Mouse (Mus musculus) spleen, adult 2 months (tissue): Measurements from ENCODE around the gene Stab1. TPM values are rescaled to one million over a fixed set of nuclear protein-coding genes. Genes with fewer than 3 reads are reported as not detected.

ENCODE experiments used
- DNase-seq, 2 experiments: peaks; one replicate each; pipeline versions ENCODE4 v3.0.0 to v3.0.0-alpha.2; 2012 to 2021; ENCODE audit warnings: low spot score in 2 of 2, low read depth in 1 of 2
- H3K27ac ChIP-seq: fragments of 200-500 bp; 2 replicates; pipeline ENCODE4 v1.5.1; 2012; ENCODE audit warnings: low read length, inconsistent platforms; ENCODE audit not compliant: insufficient read depth
- H3K27me3 ChIP-seq: fragments of 200-500 bp; 2 replicates; pipeline ENCODE4 v1.6.1; 2012; ENCODE audit warnings: mild to moderate bottlenecking, moderate library complexity, low read length, inconsistent platforms; ENCODE audit not compliant: control insufficient read depth, insufficient read depth
- H3K36me3 ChIP-seq: fragments of 200-500 bp; 2 replicates; pipeline ENCODE4 v1.6.1; 2012; ENCODE audit warnings: mild to moderate bottlenecking, low read length, inconsistent platforms; ENCODE audit not compliant: control insufficient read depth, insufficient read depth
- H3K4me1 ChIP-seq: fragments of 200-500 bp; 2 replicates; pipeline ENCODE4 v1.6.1; 2011; ENCODE audit warnings: inconsistent platforms; ENCODE audit not compliant: control insufficient read depth, insufficient read depth, insufficient read length
- H3K4me3 ChIP-seq: fragments of 200-500 bp; 2 replicates; pipeline ENCODE4 v1.5.1; 2011; ENCODE audit warnings: mild to moderate bottlenecking, inconsistent platforms; ENCODE audit not compliant: insufficient read depth, insufficient read length; ENCODE audit errors: extremely low read depth
- CTCF ChIP-seq: fragments of 200-500 bp; IDR thresholded peaks from 2 replicates; pipeline ENCODE4 v1.5.1; 2011; ENCODE audit warnings: mild to moderate bottlenecking, inconsistent platforms; ENCODE audit not compliant: insufficient read depth, insufficient read length, insufficient replicate concordance; ENCODE audit errors: extremely low read depth
- POLR2A ChIP-seq: fragments of 200-500 bp; IDR thresholded peaks from 2 replicates; pipeline ENCODE4 v1.6.1; 2011; ENCODE audit warnings: low read depth, low read length, inconsistent platforms
- WGBS: fragments of 180-500 bp; shearing (Covaris S2); methylation state at CpG from one replicate; pipeline ENCODE4 v1.1.7; 2018; 5-methylcytosine and 5-hydroxymethylcytosine counted together
- polyA plus RNA-seq: library from polyadenylated mRNA; depleted of rRNA; stranded (reverse); fragments of >200 nt; gene quantifications from 2 replicates; pipeline ENCODE4 v1.2.3, GENCODE M21; 2012

Gene Stab1
- polyA plus RNA-seq, 1 experiment, result 44.3 TPM

- H3K4me3 ChIP-seq, result no peak overlapping the region
- no peak for TF ChIP-seq POLR2A
- no peak for TF ChIP-seq CTCF
- no peak overlapping the region for H3K27ac ChIP-seq
- DNase-seq, result no peak
- no peaks in the 10 kb centered on the region for H3K27me3 ChIP-seq
- 94% methylated on average over 5 of the region's 5 CpGs for WGBS
- H3K4me1 ChIP-seq, result no peaks in the 10 kb centered on the region
- peaks cover 67% of the 10 kb centered on the region for H3K36me3 ChIP-seq
These were observed 9.3 kb upstream of the Stab1 start for GRCm38 (mm10) chr14:31177715-31178114.

DNA sequence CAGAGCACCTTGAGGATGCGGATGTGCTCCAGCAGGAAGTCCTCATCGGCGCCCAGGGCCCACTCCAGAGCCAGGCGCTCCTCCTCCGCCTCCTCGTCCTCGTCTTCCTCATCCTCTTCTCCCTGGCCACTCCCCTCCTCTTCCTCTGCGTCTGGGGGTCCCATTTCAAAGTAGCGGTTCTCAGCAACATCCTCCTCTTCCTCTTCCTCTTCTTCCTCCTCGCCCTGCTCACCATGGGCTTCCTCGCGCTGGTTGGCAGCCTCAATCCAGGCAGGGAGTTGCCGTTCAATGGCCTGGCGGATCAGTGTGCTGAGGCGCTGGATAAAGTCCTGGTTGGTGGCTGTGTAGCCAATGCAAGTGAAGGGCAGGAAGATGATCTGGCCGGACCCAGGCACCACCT is 8.8 kb upstream of the Stab1 start:
- Histone ChIP-seq H3K27ac (no peak overlapping the region), H3K27me3 (no peaks in the 10 kb centered on the region), H3K4me1 (no peaks in the 10 kb centered on the region), H3K4me3 (no peak overlapping the region), H3K36me3 (peaks cover 68% of the 10 kb centered on the region)
- TF ChIP-seq CTCF (no peak), POLR2A (no peak)
- no peak for DNase-seq
- 86% methylated on average over 16 of the region's 16 CpGs for WGBS

- 94% methylated on average over 7 of the region's 7 CpGs for WGBS
- H3K4me1 ChIP-seq, result no peaks in the 10 kb centered on the region
- H3K36me3 ChIP-seq, result peaks cover 61% of the 10 kb centered on the region
- TF ChIP-seq POLR2A (no peak), CTCF (no peak)
- no peak for DNase-seq
- no peak overlapping the region for H3K27ac ChIP-seq
- H3K27me3 ChIP-seq, result no peaks in the 10 kb centered on the region
- H3K4me3 ChIP-seq, result no peak overlapping the region
These were observed 5.1 kb upstream of the Stab1 start for GRCm38 (mm10) chr14:31173537-31173936.

- Histone ChIP-seq H3K36me3 (peaks cover 59% of the 10 kb centered on the region), H3K27me3 (no peaks in the 10 kb centered on the region), H3K4me3 (no peak overlapping the region), H3K4me1 (no peaks in the 10 kb centered on the region), H3K27ac (no peak overlapping the region)
- no peak for TF ChIP-seq POLR2A
- TF ChIP-seq CTCF, result no peak
- no peak for DNase-seq
- WGBS, result 89% methylated on average over 18 of the region's 18 CpGs
These were observed 4.5 kb upstream of the Stab1 start for GRCm38 (mm10) chr14:31172781-31173455.

DNA sequence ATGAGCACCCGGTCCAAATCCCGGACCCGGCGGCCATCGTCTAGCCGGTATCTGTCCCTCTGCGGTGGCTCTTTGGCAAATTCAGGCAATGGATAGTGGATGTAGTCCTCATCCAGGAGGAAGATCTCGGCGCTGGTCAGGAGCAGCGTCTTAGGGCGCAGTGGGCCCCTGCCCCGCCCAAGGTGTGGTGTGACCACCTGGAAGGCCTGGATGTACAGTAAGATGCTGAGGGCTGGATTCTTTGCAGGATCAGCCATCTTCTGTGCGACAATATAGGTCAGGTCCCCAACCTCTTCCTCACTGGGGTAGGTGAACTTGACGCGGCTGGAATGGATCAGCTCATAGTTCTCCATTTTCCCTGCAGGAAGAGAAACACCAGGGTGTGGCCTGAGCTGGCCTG is 3.4 kb upstream of the Stab1 start:
- H3K4me1 ChIP-seq, result no peaks in the 10 kb centered on the region
- DNase-seq, result no peak
- no peak overlapping the region for H3K27ac ChIP-seq
- peaks cover 51% of the 10 kb centered on the region for H3K36me3 ChIP-seq
- TF ChIP-seq POLR2A (no peak), CTCF (no peak)
- H3K4me3 ChIP-seq, result no peak overlapping the region
- 97% methylated on average over 15 of the region's 15 CpGs for WGBS
- no peaks in the 10 kb centered on the region for H3K27me3 ChIP-seq

DNA sequence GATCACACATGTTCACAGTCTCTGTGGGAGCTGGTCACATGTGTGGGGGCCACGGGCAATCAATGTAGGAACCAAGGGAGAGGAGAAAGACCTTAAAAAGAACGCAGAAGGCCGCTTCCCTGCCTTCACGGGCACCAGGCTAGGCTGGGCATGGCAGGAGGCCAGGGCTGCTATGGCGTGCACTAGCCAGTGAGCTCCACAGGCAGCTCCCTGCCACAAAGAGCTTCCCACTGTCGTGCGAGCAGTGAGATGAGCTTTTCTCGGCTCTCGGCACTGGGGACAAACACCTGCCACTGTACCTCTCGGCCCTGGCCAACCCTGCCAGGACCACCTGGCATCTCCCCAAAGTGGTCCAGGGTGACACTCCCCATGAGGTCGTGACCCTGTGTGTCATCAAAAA is 2.9 kb upstream of the Stab1 start:
- Histone ChIP-seq H3K36me3 (peaks cover 46% of the 10 kb centered on the region), H3K4me1 (no peaks in the 10 kb centered on the region), H3K4me3 (no peak overlapping the region), H3K27ac (no peak overlapping the region), H3K27me3 (no peaks in the 10 kb centered on the region)
- no peak for TF ChIP-seq POLR2A
- TF ChIP-seq CTCF, result no peak
- WGBS, result 94% methylated on average over 11 of the region's 11 CpGs
- DNase-seq, result no peak

DNA sequence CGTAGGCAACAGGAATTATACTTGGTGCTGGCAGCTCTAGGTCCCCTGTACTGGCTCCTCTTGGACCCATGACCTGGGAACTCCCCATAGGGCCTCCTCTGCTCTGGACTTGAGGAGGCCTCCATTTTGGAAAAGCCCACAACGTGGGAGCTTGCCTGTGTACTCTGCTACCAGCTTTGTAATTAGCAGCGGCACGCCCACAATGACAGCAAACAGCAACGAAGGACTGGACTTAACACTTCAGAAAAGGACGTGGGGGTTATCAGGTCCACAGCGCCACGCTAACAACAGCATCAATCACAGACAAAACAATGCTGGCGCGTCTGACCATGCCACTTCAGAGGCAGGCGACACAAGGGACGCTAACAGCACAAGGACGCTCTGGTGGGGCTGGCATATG is 2.5 kb upstream of the Stab1 start:
- H3K27me3 ChIP-seq, result no peaks in the 10 kb centered on the region
- TF ChIP-seq POLR2A (no peak), CTCF (no peak)
- no peak overlapping the region for H3K4me3 ChIP-seq
- peaks cover 43% of the 10 kb centered on the region for H3K36me3 ChIP-seq
- WGBS, result 91% methylated on average over 13 of the region's 13 CpGs
- H3K4me1 ChIP-seq, result no peaks in the 10 kb centered on the region; the same call in 1 of the 2 replicates
- no peak for DNase-seq
- H3K27ac ChIP-seq, result no peak overlapping the region
